Mouse (Mus musculus): ENCODE results near the gene Espn. TPM values are rescaled to one million over a fixed set of nuclear protein-coding genes. Genes with fewer than 3 reads are reported as not detected.

The Espn gene
- polyA plus RNA-seq (2012) = 10.1 and 13.1 TPM in 2 replicates

GRCm38 (mm10) chr4:152151966-152152544 is at the start of gene Espn:
Gene Espn (minus strand): TSS chr4:152152371.

GRCm38 (mm10) chr4:152177537-152178343 is 25.6 kb upstream of the Espn start, which contains the start of gene Acot7:
Gene Acot7 (plus strand): TSS chr4:152178134.

GRCm38 (mm10) chr4:152158585-152159284 is 6.6 kb upstream of the Espn start, which contains the start of gene Hes2:
Gene Hes2 (plus strand): TSS chr4:152158867.

GRCm38 (mm10) chr4:152115921-152116612 is 36.1 kb downstream of the Espn start, which contains the start of gene Tnfrsf25:
Gene Tnfrsf25 (plus strand): TSS chr4:152115934.

GRCm38 (mm10) chr4:152072121-152072601 is 80.0 kb downstream of the Espn start, which contains the start of gene Plekhg5:
Gene Plekhg5 (plus strand): TSS chr4:152072498.

Other genes with a start within 250 kb of the Espn start
- gene Dnajc11, start 218.7 kb downstream of the Espn start, polyA plus RNA-seq (2012) = 27.1 and 33.1 TPM in 2 replicates
- gene Thap3, start 163.4 kb downstream of the Espn start, polyA plus RNA-seq (2012) = 27.9 and 29.0 TPM in 2 replicates
- 12.8 and 20.6 TPM in 2 replicates for gene Phf13, start 156.1 kb downstream of the Espn start, polyA plus RNA-seq (2012)
- 22.4 and 22.8 TPM in 2 replicates for gene Klhl21, start 143.6 kb downstream of the Espn start, polyA plus RNA-seq (2012)
- gene Zbtb48, start 124.7 kb downstream of the Espn start, polyA plus RNA-seq (2012) = 13.4 and 14.0 TPM in 2 replicates
- gene Tas1r1, start 113.8 kb downstream of the Espn start, polyA plus RNA-seq (2012) = 0.82 and 0.88 TPM in 2 replicates
- 32.6 and 33.5 TPM in 2 replicates for gene Nol9, start 113.0 kb downstream of the Espn start, polyA plus RNA-seq (2012)
- 33.3 and 51.8 TPM in 2 replicates for gene Plekhg5, start 79.9 kb downstream of the Espn start, polyA plus RNA-seq (2012)
- 0.35 and 0.43 TPM in 2 replicates for gene Tnfrsf25, start 36.4 kb downstream of the Espn start, polyA plus RNA-seq (2012)
- gene Hes2, start 6.5 kb upstream of the Espn start, polyA plus RNA-seq (2012) = not detected in 2 replicates
- 107 and 114 TPM in 2 replicates for gene Acot7, start 25.8 kb upstream of the Espn start, polyA plus RNA-seq (2012)
- gene Gpr153, start 121.9 kb upstream of the Espn start, polyA plus RNA-seq (2012) = 0.26 and 0.93 TPM in 2 replicates
- gene Hes3, start 139.3 kb upstream of the Espn start, polyA plus RNA-seq (2012) = 0.06 TPM in 1 of 2 replicates, not detected in the other
- gene Icmt, start 144.9 kb upstream of the Espn start, polyA plus RNA-seq (2012) = 12.0 and 12.6 TPM in 2 replicates
- 0.37 TPM in 1 of 2 replicates, not detected in the other for gene Rnf207, start 166.6 kb upstream of the Espn start, polyA plus RNA-seq (2012)
- gene Rpl22, start 173.4 kb upstream of the Espn start, polyA plus RNA-seq (2012) = 103 and 109 TPM in 2 replicates
- 0.16 and 0.24 TPM in 2 replicates for gene Chd5, start 186.3 kb upstream of the Espn start, polyA plus RNA-seq (2012)

Measured in megakaryocyte-erythroid progenitor cell, adult 5 weeks (primary cell).